Mouse (Mus musculus): ENCODE measurements around the gene Adad2.

DNA sequence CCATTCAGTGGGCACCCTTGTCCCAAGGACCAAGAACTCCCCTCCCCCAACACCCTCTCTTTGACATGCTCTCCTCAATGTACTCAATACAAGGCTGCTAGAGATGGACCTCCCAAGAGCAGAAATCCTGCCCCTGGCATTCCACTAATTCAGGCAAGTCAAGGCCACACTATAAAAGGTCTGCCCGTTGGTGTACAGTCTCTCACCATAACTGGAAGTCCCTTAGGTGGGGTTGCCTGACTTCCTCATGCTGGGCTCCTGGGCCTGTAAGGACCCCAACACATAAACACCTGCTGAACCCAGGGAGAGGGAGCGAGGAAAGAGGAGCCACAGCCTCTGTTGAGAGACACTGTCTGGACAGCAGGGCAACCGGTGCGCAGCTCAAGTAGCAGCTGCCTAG lies 8.8 kb upstream of the Adad2 start:
- TF ChIP-seq CTCF (IDR thresholded peaks at IDR 0.05; ENCODE audit: borderline replicate concordance, insufficient read depth, low read depth, low read length): no peak
- no peak for TF ChIP-seq POLR2A (IDR thresholded peaks at IDR 0.05; ENCODE audit: borderline replicate concordance, insufficient read depth, low read length)
